Mouse (Mus musculus): ENCODE measurements around the gene Cks1b. TPM values are rescaled to one million over a fixed set of nuclear protein-coding genes. Genes with fewer than 3 reads are reported as not detected.

The Cks1b gene
- polyA plus RNA-seq, 1 experiment from 2014 or later: 315 TPM

DNA sequence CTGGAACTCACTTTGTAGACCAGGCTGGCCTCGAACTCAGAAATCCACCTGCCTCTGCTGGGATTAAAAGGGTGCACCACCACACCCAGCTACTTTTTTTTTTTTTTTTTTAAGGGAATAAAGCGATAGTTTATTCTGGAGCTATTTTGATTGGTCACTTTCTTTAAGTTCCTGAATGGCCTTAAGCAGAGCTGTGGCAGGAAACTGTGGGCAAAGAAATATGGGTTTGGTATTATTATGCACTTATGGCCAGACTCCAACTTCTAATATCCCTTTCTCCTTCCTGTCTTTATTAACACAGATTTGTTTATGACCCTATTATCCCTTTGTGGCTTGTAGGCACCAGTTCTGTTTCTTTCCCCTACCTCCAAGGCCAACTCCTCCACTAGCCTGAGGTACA is 2.2 kb upstream of the Cks1b start:
- Histone ChIP-seq H3K9me3 (replicated peaks; ENCODE audit: low read length) (no peaks in the 10 kb centered on the region), H3K4me2 (ENCODE audit: low read length) (peak overlapping the region; percentile 91), H3K36me3 (ENCODE audit: insufficient read depth, low read length) (peaks cover 14% of the 10 kb centered on the region; the same call in 1 of the 2 replicates), H3K9ac (ENCODE audit: low read depth, low read length) (no peak overlapping the region), H3K27me3 (ENCODE audit: insufficient read depth, low read length) (no peaks in the 10 kb centered on the region), H3K4me1 (replicated peaks; ENCODE audit: insufficient read depth, low read length) (peaks cover 22% of the 10 kb centered on the region), H3K27ac (peak overlapping the region; percentile 88), H3K4me3 (replicated peaks; ENCODE audit: low read depth, low read length) (peak overlapping the region; percentile 46; the same call in 1 of the 2 replicates)
- WGBS: 44% methylated on average over 2 of the region's 2 CpGs
- ATAC-seq (replicated peaks; ENCODE audit: low FRiP score, low read depth) (no peak), DNase-seq (ENCODE audit: low spot score) (no peak)
- TF ChIP-seq CTCF (IDR thresholded peaks at IDR 0.05; ENCODE audit: low read depth): no peak

DNA sequence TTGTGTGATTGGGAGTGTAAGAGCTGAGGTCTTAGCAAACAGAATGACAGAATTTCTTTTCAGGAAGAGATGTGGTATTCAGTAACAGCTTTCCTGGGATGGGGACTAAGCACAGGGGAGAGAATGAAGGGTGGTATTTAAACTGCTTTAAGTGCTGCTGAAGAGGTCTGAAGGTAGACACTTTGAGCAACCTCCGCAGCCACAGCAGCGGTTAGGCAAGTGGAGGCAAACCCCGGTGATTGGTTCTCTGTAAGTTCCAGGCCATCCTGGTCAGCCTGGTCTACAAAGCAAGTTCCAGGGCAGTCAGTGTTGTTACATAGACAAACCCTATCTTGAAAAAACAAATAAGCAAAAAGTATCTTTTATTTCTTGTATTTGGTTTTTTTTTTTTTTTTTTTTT is 1.8 kb upstream of the Cks1b start:
- peak overlapping the region; percentile 97 for H3K27ac ChIP-seq
- H3K36me3 ChIP-seq (ENCODE audit: insufficient read depth, low read length): peaks cover 14% of the 10 kb centered on the region
- ATAC-seq (replicated peaks; ENCODE audit: low FRiP score, low read depth) (no peak), DNase-seq (ENCODE audit: low spot score) (no peak)
- peak overlapping the region; percentile 51 for H3K4me3 ChIP-seq (replicated peaks; ENCODE audit: low read depth, low read length)
- peak overlapping the region; percentile 91 for H3K4me2 ChIP-seq (ENCODE audit: low read length)
- no peak for TF ChIP-seq CTCF (IDR thresholded peaks at IDR 0.05; ENCODE audit: low read depth)
- peaks cover 22% of the 10 kb centered on the region for H3K4me1 ChIP-seq (replicated peaks; ENCODE audit: insufficient read depth, low read length)
- H3K27me3 ChIP-seq (ENCODE audit: insufficient read depth, low read length): no peaks in the 10 kb centered on the region
- H3K9me3 ChIP-seq (replicated peaks; ENCODE audit: low read length): no peaks in the 10 kb centered on the region
- WGBS: 6% methylated on average over 3 of the region's 3 CpGs
- H3K9ac ChIP-seq (ENCODE audit: low read depth, low read length): peak overlapping the region; percentile 66

DNA sequence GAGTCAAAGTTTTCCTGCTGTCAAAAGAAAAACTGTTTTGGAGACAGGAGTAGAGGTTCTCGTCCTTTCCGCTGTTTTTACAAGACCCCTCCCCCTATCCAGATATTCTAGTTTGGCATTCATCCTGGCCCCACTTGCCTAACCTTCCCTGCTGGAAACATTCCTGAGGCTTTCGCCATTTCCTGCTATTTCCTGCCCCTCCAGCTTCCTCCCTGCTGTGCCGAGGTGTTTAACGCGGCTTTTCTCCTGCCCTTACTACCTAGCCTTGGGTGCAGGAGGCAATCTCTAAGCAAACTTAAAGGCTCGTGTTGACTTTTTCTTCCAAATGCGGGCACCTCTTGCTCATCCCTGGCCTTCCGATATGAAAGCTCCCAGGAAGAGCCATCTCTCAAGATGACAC is 1.4 kb upstream of the Cks1b start:
- H3K27ac ChIP-seq: peak overlapping the region; percentile 97
- ATAC-seq (replicated peaks; ENCODE audit: low FRiP score, low read depth): no peak
- WGBS: under 1% methylated on average over 9 of the region's 9 CpGs

DNA sequence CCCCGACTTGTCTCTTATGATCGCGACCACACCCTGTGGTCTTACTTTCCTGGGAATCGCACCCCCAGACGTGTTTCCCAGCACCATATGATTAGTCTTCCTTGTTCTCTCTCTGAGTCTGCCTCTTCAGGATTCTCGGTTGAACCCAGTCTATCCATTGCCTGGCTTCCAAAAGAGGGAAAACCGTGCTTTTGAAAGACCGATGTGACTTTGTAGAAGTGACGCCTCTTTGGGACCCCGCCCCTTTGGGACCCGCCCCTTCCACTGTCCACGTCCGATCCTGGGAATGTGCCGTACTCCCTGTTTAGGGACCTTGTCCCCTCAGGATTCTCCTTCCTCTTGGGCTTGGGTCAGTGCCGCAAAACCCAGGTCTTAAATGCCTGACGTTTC is 673 bp upstream of the Cks1b start:
- TF ChIP-seq CTCF (IDR thresholded peaks at IDR 0.05; ENCODE audit: low read depth): no peak
- Histone ChIP-seq H3K27me3 (ENCODE audit: insufficient read depth, low read length) (no peaks in the 10 kb centered on the region), H3K36me3 (ENCODE audit: insufficient read depth, low read length) (peaks cover 21% of the 10 kb centered on the region), H3K4me1 (replicated peaks; ENCODE audit: insufficient read depth, low read length) (peaks cover 22% of the 10 kb centered on the region), H3K9ac (ENCODE audit: low read depth, low read length) (peak overlapping the region; percentile 66), H3K4me2 (ENCODE audit: low read length) (peak overlapping the region; percentile 91), H3K4me3 (replicated peaks; ENCODE audit: low read depth, low read length) (peak overlapping the region; percentile 51), H3K9me3 (replicated peaks; ENCODE audit: low read length) (no peaks in the 10 kb centered on the region), H3K27ac (peak overlapping the region; percentile 97)
- under 1% methylated on average over 16 of the region's 16 CpGs for WGBS
- ATAC-seq (replicated peaks; ENCODE audit: low FRiP score, low read depth) (peak; percentile 38), DNase-seq (ENCODE audit: low spot score) (peak; percentile 95)

More for the DNA sequence above, 1.4 kb upstream of the Cks1b start:
- no peak for TF ChIP-seq CTCF (IDR thresholded peaks at IDR 0.05; ENCODE audit: low read depth)
- H3K4me1 ChIP-seq (replicated peaks; ENCODE audit: insufficient read depth, low read length): peaks cover 22% of the 10 kb centered on the region
- peaks cover 15% of the 10 kb centered on the region for H3K36me3 ChIP-seq (ENCODE audit: insufficient read depth, low read length)
- peak overlapping the region; percentile 51 for H3K4me3 ChIP-seq (replicated peaks; ENCODE audit: low read depth, low read length)
- no peaks in the 10 kb centered on the region for H3K27me3 ChIP-seq (ENCODE audit: insufficient read depth, low read length)
- peak overlapping the region; percentile 66 for H3K9ac ChIP-seq (ENCODE audit: low read depth, low read length)
- H3K9me3 ChIP-seq (replicated peaks; ENCODE audit: low read length): no peaks in the 10 kb centered on the region
- peak overlapping the region; percentile 91 for H3K4me2 ChIP-seq (ENCODE audit: low read length)
- DNase-seq (ENCODE audit: low spot score): peak; percentile 91

DNA sequence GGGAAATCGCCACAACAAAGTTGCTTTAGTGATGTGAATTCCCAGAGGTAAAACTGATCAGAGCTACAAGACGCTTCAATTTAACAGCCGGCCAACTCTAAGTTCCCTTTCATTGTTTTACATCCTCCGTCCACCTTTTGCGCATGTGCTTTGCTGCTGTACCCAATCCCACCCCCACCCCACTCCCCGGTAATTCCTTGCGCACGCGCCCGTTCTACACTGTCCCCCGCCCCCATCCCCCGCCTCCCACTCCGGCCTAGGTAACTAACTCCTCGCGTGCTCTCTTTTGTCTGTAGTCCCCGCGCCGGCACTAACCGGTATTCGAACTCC is 378 bp downstream of the Cks1b start:
- Histone ChIP-seq H3K27ac (peak overlapping the region; percentile 97), H3K36me3 (ENCODE audit: insufficient read depth, low read length) (peaks cover 21% of the 10 kb centered on the region), H3K9ac (ENCODE audit: low read depth, low read length) (peak overlapping the region; percentile 66; the same call in 1 of the 2 replicates), H3K4me1 (replicated peaks; ENCODE audit: insufficient read depth, low read length) (peaks cover 15% of the 10 kb centered on the region), H3K4me3 (replicated peaks; ENCODE audit: low read depth, low read length) (peak overlapping the region; percentile 51), H3K9me3 (replicated peaks; ENCODE audit: low read length) (no peaks in the 10 kb centered on the region), H3K4me2 (ENCODE audit: low read length) (peak overlapping the region; percentile 91), H3K27me3 (ENCODE audit: insufficient read depth, low read length) (no peaks in the 10 kb centered on the region)
- 0% methylated on average over 20 of the region's 20 CpGs for WGBS
- TF ChIP-seq CTCF (IDR thresholded peaks at IDR 0.05; ENCODE audit: low read depth): no peak
- peak; percentile 12; the same call in 1 of the 2 replicates for ATAC-seq (replicated peaks; ENCODE audit: low FRiP score, low read depth)
- peak; percentile 87 for DNase-seq (ENCODE audit: low spot score)

DNA sequence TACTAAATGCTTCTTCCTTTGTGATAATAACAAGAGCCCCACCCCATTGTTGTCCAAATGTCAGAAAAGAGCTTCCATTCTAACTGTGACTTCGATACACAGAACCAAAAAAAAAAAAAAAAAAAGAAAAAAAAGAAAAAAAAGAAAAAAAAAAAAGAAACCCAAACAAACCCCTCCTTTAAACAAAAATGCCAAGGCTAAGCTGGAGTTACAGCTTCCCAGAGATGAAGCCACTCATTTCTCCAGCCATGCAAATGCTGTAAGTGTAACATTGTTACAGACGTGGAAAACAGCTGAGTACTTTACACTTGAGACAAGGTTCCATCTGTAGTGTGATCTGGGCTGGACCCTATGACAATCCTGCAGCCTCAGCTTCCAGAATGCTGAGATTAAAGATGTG is 1.1 kb downstream of the Cks1b start:
- 15% methylated on average over 2 of the region's 2 CpGs for WGBS
- TF ChIP-seq CTCF (IDR thresholded peaks at IDR 0.05; ENCODE audit: low read depth): no peak
- Histone ChIP-seq H3K4me1 (replicated peaks; ENCODE audit: insufficient read depth, low read length) (peaks cover 11% of the 10 kb centered on the region), H3K9me3 (replicated peaks; ENCODE audit: low read length) (no peaks in the 10 kb centered on the region), H3K4me3 (replicated peaks; ENCODE audit: low read depth, low read length) (peak overlapping the region; percentile 51), H3K27me3 (ENCODE audit: insufficient read depth, low read length) (no peaks in the 10 kb centered on the region), H3K4me2 (ENCODE audit: low read length) (peak overlapping the region; percentile 91), H3K9ac (ENCODE audit: low read depth, low read length) (peak overlapping the region; percentile 66; the same call in 1 of the 2 replicates), H3K27ac (peak overlapping the region; percentile 97; the same call in 1 of the 2 replicates), H3K36me3 (ENCODE audit: insufficient read depth, low read length) (peaks cover 21% of the 10 kb centered on the region)
- ATAC-seq (replicated peaks; ENCODE audit: low FRiP score, low read depth) (no peak), DNase-seq (ENCODE audit: low spot score) (no peak)

DNA sequence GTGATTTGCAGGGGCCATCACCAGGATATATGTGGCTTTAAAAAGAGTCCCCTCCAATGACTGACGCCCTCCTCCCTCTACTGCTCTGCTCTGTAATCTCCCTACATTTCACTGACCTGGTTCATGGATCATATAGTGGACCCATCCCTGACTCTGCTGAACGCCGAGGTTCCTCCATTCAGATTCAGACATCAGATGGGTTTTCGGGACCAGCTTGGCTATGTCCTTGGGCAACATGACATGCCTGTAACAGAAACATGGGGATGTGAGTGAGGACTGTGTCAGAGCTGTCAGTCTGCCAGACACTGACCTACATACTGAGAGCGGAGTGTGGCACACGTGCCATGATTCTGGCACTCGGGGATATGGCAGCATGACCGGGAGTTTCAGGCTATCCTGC is 2.0 kb downstream of the Cks1b start:
- no peak overlapping the region for H3K9ac ChIP-seq (ENCODE audit: low read depth, low read length)
- no peak overlapping the region for H3K4me3 ChIP-seq (replicated peaks; ENCODE audit: low read depth, low read length)
- H3K27me3 ChIP-seq (ENCODE audit: insufficient read depth, low read length): no peaks in the 10 kb centered on the region
- H3K36me3 ChIP-seq (ENCODE audit: insufficient read depth, low read length): peaks cover 21% of the 10 kb centered on the region
- H3K4me2 ChIP-seq (ENCODE audit: low read length): no peak overlapping the region
- peaks cover 14% of the 10 kb centered on the region for H3K4me1 ChIP-seq (replicated peaks; ENCODE audit: insufficient read depth, low read length)
- ATAC-seq (replicated peaks; ENCODE audit: low FRiP score, low read depth): no peak
- H3K27ac ChIP-seq: no peak overlapping the region
- no peak for DNase-seq (ENCODE audit: low spot score)
- H3K9me3 ChIP-seq (replicated peaks; ENCODE audit: low read length): no peaks in the 10 kb centered on the region
- no peak for TF ChIP-seq CTCF (IDR thresholded peaks at IDR 0.05; ENCODE audit: low read depth)
- WGBS: 95% methylated on average over 8 of the region's 8 CpGs
